Mouse (Mus musculus): ENCODE measurements around the gene Zswim3.
"Not testable (repeated sequence)": the region's sequence is repeated elsewhere in the genome, so short reads cannot be mapped to it uniquely, and the experiment has no call there.

Zswim3 gene

GRCm38 (mm10) chr2:164832748-164833301 lies 27.9 kb downstream of the Zswim3 start, which contains the start of gene Ctsa:
Ctsa (plus strand) TSS chr2:164832873.
- in situ Hi-C loops (cut with MboI; ENCODE audit: unreplicated experiment in 2 of 2) = loop anchor here (5.0 kb wide), 4 partner anchors 39 to 79 kb away; partner anchors contain the start of genes Pcif1 (in 1 of the 2) and Zfp335 (in 1 of the 2)

GRCm38 (mm10) chr2:164833314-164833959 lies 28.5 kb downstream of the Zswim3 start, which contains the start of gene Neurl2:
Neurl2 (minus strand) TSS chr2:164833456.
- in situ Hi-C loops (cut with MboI; ENCODE audit: unreplicated experiment in 2 of 2) = loop anchor here (5.0 kb wide), 4 partner anchors 39 to 79 kb away; partner anchors contain the start of genes Pcif1 (in 1 of the 2) and Zfp335 (in 1 of the 2)

- in situ Hi-C loops (cut with MboI; ENCODE audit: unreplicated experiment in 2 of 2) = loop anchor here (5.0 kb wide), 4 partner anchors 38 to 78 kb away; partner anchors contain the start of genes Pcif1 (in 1 of the 2) and Zfp335 (in 1 of the 2)
These were observed 29.6 kb downstream of the Zswim3 start for GRCm38 (mm10) chr2:164834531-164834930.

GRCm38 (mm10) chr2:164835164-164835563 lies 30.3 kb downstream of the Zswim3 start:
- in situ Hi-C loops (cut with MboI; ENCODE audit: unreplicated experiment in 2 of 2) = no loop called here

- in situ Hi-C loops (cut with MboI; ENCODE audit: unreplicated experiment in 2 of 2) = no loop called here
These were observed 40.9 kb downstream of the Zswim3 start for GRCm38 (mm10) chr2:164845782-164846181.

- in situ Hi-C loops (cut with MboI; ENCODE audit: unreplicated experiment in 2 of 2) = no loop called here
These were observed 45.2 kb downstream of the Zswim3 start for GRCm38 (mm10) chr2:164850061-164850460.

GRCm38 (mm10) chr2:164855572-164855971 lies 50.7 kb downstream of the Zswim3 start:
- in situ Hi-C loops (cut with MboI; ENCODE audit: unreplicated experiment in 2 of 2) = not testable (repeated sequence)

GRCm38 (mm10) chr2:164856309-164857100 lies 51.6 kb downstream of the Zswim3 start:
- in situ Hi-C loops (cut with MboI; ENCODE audit: unreplicated experiment in 2 of 2) = no loop called here

- in situ Hi-C loops (cut with MboI; ENCODE audit: unreplicated experiment in 2 of 2) = no loop called here
These were observed 52.4 kb downstream of the Zswim3 start, which contains the start of gene Pltp for GRCm38 (mm10) chr2:164857101-164857821. Pltp (minus strand) TSS chr2:164857711.

- in situ Hi-C loops (cut with MboI; ENCODE audit: unreplicated experiment in 2 of 2) = no loop called here
These were observed 53.1 kb downstream of the Zswim3 start for GRCm38 (mm10) chr2:164857842-164858553.

GRCm38 (mm10) chr2:164859155-164859554 lies 54.3 kb downstream of the Zswim3 start:
- in situ Hi-C loops (cut with MboI; ENCODE audit: unreplicated experiment in 2 of 2) = no loop called here

- in situ Hi-C loops (cut with MboI; ENCODE audit: unreplicated experiment in 2 of 2) = no loop called here
These were observed 54.9 kb downstream of the Zswim3 start for GRCm38 (mm10) chr2:164859640-164860432.

GRCm38 (mm10) chr2:164861094-164861493 lies 56.2 kb downstream of the Zswim3 start:
- in situ Hi-C loops (cut with MboI; ENCODE audit: unreplicated experiment in 2 of 2) = no loop called here

GRCm38 (mm10) chr2:164862179-164862861 lies 57.4 kb downstream of the Zswim3 start:
- in situ Hi-C loops (cut with MboI; ENCODE audit: unreplicated experiment in 2 of 2) = no loop called here

GRCm38 (mm10) chr2:164863411-164863810 lies 58.5 kb downstream of the Zswim3 start:
- in situ Hi-C loops (cut with MboI; ENCODE audit: unreplicated experiment in 2 of 2) = not testable (repeated sequence)

GRCm38 (mm10) chr2:164864593-164864992 lies 59.7 kb downstream of the Zswim3 start:
- in situ Hi-C loops (cut with MboI; ENCODE audit: unreplicated experiment in 2 of 2) = no loop called here

- in situ Hi-C loops (cut with MboI; ENCODE audit: unreplicated experiment in 2 of 2) = no loop called here
These were observed 62.0 kb downstream of the Zswim3 start for GRCm38 (mm10) chr2:164866741-164867551.

- in situ Hi-C loops (cut with MboI; ENCODE audit: unreplicated experiment in 2 of 2) = no loop called here
These were observed 62.7 kb downstream of the Zswim3 start for GRCm38 (mm10) chr2:164867566-164867965.
